Mouse (Mus musculus) myocyte (in vitro differentiated cells): ENCODE results near the gene B9d1.

Experiments
- CEBPB ChIP-seq: IDR thresholded peaks from 2 replicates; pipeline ENCODE4 v1.6.1; 2011; ENCODE audit warnings: mild to moderate bottlenecking, moderate library complexity; ENCODE audit not compliant: poor library complexity, insufficient read depth, severe bottlenecking
- POLR2A ChIP-seq: IDR thresholded peaks from one replicate; pipeline ENCODE4 v1.6.1; 2011; ENCODE audit warnings: low read depth, mild to moderate bottlenecking, control low read depth, moderate library complexity; ENCODE audit not compliant: insufficient read length

DNA sequence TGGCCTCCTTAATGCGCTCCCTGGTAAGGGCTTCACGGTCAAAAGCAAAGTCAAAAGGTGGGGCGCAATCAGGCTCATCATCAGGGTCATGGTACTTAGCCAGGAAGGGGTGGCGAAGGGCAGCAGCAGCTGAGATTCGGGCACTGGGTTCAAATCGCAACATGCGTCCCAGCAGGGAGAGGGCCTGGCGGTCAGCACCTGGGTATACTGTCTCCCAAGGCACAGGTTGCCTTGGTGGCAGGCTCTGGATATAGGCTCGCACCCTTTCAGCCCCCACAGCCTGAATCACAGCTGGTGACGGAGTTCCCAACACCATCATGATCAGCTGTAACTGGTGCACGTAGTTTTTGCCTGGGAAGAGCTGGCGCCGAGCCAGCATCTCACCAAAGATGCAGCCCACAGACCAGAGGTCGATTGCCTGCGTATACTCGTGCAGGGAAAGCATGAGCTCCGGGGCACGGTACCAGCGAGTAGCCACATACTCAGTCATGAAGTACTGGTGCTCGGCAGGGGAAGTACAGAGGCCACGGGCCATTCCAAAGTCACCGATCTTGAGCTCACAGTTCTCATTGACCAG lies 13.9 kb upstream of the B9d1 start:
- TF ChIP-seq CEBPB: no peak
- TF ChIP-seq POLR2A: no peak
